Mouse (Mus musculus): Measurements from ENCODE around the gene Erbb2.

- TF ChIP-seq POLR2A (IDR thresholded peaks at IDR 0.05; ENCODE audit: borderline replicate concordance, insufficient read depth, low read length) (no peak), CTCF (IDR thresholded peaks at IDR 0.05; ENCODE audit: borderline replicate concordance, insufficient read depth, low read depth, low read length) (no peak)
Observed at GRCm38 (mm10) chr11:98369337-98369736, 42.9 kb upstream of the Erbb2 start.

Data from cerebellum, adult 2 months (tissue).